Mouse (Mus musculus): Measurements from ENCODE around the gene Caln1. TPM values are rescaled to one million over a fixed set of nuclear protein-coding genes. Genes with fewer than 3 reads are reported as not detected.

The Caln1 gene
- polyA plus RNA-seq, 1 experiment from 2014 or later = 0.38 TPM

DNA sequence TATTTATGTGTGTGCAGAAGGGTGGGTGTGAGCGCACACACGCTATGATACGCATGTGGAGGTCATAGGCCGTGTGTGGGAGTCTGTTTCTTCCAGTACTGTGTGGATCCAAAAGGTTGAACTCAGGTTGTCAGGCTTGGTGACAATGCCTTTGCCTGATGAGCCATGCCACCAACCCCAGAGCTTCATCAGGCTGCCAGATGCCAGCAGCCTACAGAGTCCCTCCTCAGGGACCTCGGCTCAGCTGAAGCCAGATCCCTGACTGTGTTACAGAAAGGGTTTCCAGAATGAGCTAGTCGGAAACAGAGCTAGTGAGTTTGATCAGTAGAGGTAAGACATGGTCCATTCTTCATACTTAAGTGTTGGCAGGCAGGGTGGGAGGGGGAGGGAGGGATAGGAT, 25.9 kb downstream of the Caln1 start:
- ATAC-seq (replicated peaks; ENCODE audit: insufficient number of reproducible peaks, low FRiP score, low TSS enrichment, low read depth) (no peak), DNase-seq (ENCODE audit: low spot score) (no peak)
- no peak overlapping the region for H3K27ac ChIP-seq (replicated peaks; ENCODE audit: low read depth, low read length)
- no peaks in the 10 kb centered on the region for H3K9me3 ChIP-seq (replicated peaks; ENCODE audit: control insufficient read depth, low read length)
- WGBS = 74% methylated on average over 6 of the region's 6 CpGs
- no peaks in the 10 kb centered on the region for H3K36me3 ChIP-seq (replicated peaks; ENCODE audit: control insufficient read depth, insufficient read depth, low read depth, low read length)
- no peaks in the 10 kb centered on the region for H3K27me3 ChIP-seq (ENCODE audit: control insufficient read depth, insufficient read depth, low read length)
- no peak overlapping the region for H3K4me2 ChIP-seq (ENCODE audit: low read depth, low read length)
- no peak overlapping the region for H3K9ac ChIP-seq (replicated peaks; ENCODE audit: low read length)
- no peaks in the 10 kb centered on the region for H3K4me1 ChIP-seq (ENCODE audit: control insufficient read depth, insufficient read depth, low read length)
- H3K4me3 ChIP-seq (ENCODE audit: low read depth, low read length) = no peak overlapping the region

DNA sequence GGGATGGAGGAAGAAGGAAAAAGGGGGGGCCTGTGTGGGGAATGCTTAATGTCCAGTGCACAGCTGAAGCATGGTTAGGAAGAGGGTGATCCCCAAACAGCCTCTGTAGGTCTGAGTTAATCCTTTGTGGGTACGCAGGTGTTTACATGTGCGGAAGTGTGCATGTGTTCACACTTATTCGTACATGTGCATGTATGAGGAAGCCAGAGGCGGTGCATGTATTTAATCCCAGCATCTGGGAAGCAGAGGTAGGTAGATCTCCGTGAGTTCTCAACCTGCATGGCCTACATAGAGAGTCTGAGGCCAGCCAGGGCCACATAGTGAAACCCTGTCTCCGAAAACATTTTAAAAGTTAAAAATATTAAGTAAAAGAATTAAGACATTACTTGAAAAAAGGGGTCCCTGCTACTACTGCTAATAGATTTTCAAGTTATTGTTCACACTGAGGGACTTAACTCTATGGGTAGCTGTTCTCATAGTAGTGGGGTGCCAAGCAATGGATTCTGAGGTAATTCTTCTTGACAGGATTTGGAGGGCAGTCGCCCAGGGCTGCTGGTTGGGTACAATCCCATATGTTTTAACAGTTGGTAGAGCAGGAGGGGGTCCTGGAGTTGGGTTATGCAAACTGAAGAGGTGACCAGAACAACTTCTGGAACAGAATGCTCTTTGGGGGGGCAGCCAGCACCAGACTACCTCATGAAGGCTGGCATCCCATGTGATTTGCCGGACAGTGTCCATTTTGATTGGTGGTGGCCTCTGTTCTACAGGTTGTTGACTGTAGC, 31.1 kb downstream of the Caln1 start:
- Histone ChIP-seq H3K4me2 (ENCODE audit: low read depth, low read length) (no peak overlapping the region), H3K27ac (replicated peaks; ENCODE audit: low read depth, low read length) (no peak overlapping the region), H3K27me3 (ENCODE audit: control insufficient read depth, insufficient read depth, low read length) (no peaks in the 10 kb centered on the region), H3K9me3 (replicated peaks; ENCODE audit: control insufficient read depth, low read length) (no peaks in the 10 kb centered on the region), H3K4me1 (ENCODE audit: control insufficient read depth, insufficient read depth, low read length) (no peaks in the 10 kb centered on the region), H3K4me3 (ENCODE audit: low read depth, low read length) (no peak overlapping the region), H3K9ac (replicated peaks; ENCODE audit: low read length) (no peak overlapping the region), H3K36me3 (replicated peaks; ENCODE audit: control insufficient read depth, insufficient read depth, low read depth, low read length) (no peaks in the 10 kb centered on the region)
- no peak for ATAC-seq (replicated peaks; ENCODE audit: insufficient number of reproducible peaks, low FRiP score, low TSS enrichment, low read depth)
- 87% methylated on average over 8 of the region's 8 CpGs for WGBS
- no peak for DNase-seq (ENCODE audit: low spot score)

DNA sequence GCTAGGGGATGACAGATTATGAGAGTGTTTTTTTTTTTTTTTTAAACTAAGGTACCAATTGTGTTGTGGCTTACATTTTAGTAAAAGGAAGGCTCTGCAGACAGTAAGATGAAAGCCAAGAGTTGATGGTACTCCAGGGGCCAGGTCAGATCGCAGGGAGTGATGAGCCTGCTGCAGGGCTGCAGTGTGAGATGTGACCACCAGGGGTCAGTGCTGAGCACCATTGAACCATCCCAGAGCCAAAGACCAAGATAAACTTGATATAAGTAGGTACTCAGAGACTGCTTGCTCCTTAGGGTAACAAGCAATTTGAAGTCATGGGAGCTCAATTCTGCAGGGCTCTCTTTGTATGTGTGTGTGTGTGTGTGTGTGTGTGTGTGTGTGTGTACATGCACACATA, 35.9 kb downstream of the Caln1 start:
- H3K9ac ChIP-seq (replicated peaks; ENCODE audit: low read length) = no peak overlapping the region
- H3K4me2 ChIP-seq (ENCODE audit: low read depth, low read length) = no peak overlapping the region
- H3K27me3 ChIP-seq (ENCODE audit: control insufficient read depth, insufficient read depth, low read length) = no peaks in the 10 kb centered on the region
- peak; percentile 57 for DNase-seq (ENCODE audit: low spot score)
- no peak for ATAC-seq (replicated peaks; ENCODE audit: insufficient number of reproducible peaks, low FRiP score, low TSS enrichment, low read depth)
- H3K4me3 ChIP-seq (ENCODE audit: low read depth, low read length) = no peak overlapping the region
- no peaks in the 10 kb centered on the region for H3K4me1 ChIP-seq (ENCODE audit: control insufficient read depth, insufficient read depth, low read length)
- H3K36me3 ChIP-seq (replicated peaks; ENCODE audit: control insufficient read depth, insufficient read depth, low read depth, low read length) = no peaks in the 10 kb centered on the region
- WGBS = 42% methylated on average over 1 of the region's 1 CpGs
- H3K27ac ChIP-seq (replicated peaks; ENCODE audit: low read depth, low read length) = no peak overlapping the region
- no peaks in the 10 kb centered on the region for H3K9me3 ChIP-seq (replicated peaks; ENCODE audit: control insufficient read depth, low read length)

DNA sequence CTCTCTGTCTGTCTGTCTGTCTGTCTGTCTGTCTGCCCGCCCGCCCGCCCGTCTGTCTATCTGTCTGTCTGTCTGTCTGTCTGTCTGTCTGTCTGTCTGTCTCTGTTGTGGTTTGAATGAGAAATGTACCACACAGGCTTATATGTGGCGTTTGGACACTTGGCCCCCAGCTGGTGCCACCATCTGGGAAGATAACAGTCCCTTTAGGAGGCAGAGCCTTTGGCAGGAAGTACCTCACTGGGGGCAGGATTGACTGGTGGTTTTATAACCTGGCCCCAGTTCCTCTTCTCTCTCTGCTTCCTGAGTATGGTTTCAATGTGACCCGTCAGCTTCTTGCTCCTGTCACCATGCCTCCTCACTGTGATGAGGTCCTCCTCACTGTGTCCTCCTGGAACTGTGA, 40.5 kb downstream of the Caln1 start:
- Histone ChIP-seq H3K4me3 (ENCODE audit: low read depth, low read length) (no peak overlapping the region), H3K9me3 (replicated peaks; ENCODE audit: control insufficient read depth, low read length) (no peaks in the 10 kb centered on the region), H3K27ac (replicated peaks; ENCODE audit: low read depth, low read length) (no peak overlapping the region), H3K27me3 (ENCODE audit: control insufficient read depth, insufficient read depth, low read length) (no peaks in the 10 kb centered on the region), H3K4me2 (ENCODE audit: low read depth, low read length) (no peak overlapping the region), H3K9ac (replicated peaks; ENCODE audit: low read length) (no peak overlapping the region), H3K36me3 (replicated peaks; ENCODE audit: control insufficient read depth, insufficient read depth, low read depth, low read length) (no peaks in the 10 kb centered on the region), H3K4me1 (ENCODE audit: control insufficient read depth, insufficient read depth, low read length) (no peaks in the 10 kb centered on the region)
- no peak for DNase-seq (ENCODE audit: low spot score)
- ATAC-seq (replicated peaks; ENCODE audit: insufficient number of reproducible peaks, low FRiP score, low TSS enrichment, low read depth) = no peak
- WGBS = 91% methylated on average over 6 of the region's 6 CpGs

DNA sequence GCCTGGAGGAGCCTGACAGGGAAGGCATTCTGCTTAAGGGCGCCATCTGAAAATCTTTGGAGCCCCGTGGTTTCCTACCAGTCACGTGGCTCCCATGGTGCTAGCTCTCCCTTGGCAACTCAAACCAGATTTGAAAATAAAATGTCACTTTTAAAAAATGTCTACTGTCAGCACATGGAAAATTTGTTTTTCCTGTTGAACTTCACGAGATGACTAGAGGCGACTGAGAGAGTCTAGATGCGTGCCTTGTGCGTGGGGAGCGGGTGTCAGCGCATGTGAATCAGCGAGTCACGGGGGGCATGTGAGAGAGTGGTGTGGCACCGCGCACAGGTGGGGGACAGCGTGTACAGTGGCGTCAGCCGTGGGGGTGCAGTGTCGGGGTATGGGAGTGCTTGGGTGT, 42.3 kb downstream of the Caln1 start:
- Histone ChIP-seq H3K27me3 (ENCODE audit: control insufficient read depth, insufficient read depth, low read length) (no peaks in the 10 kb centered on the region), H3K9ac (replicated peaks; ENCODE audit: low read length) (no peak overlapping the region), H3K9me3 (replicated peaks; ENCODE audit: control insufficient read depth, low read length) (no peaks in the 10 kb centered on the region), H3K4me3 (ENCODE audit: low read depth, low read length) (no peak overlapping the region), H3K4me1 (ENCODE audit: control insufficient read depth, insufficient read depth, low read length) (no peaks in the 10 kb centered on the region), H3K36me3 (replicated peaks; ENCODE audit: control insufficient read depth, insufficient read depth, low read depth, low read length) (no peaks in the 10 kb centered on the region), H3K27ac (replicated peaks; ENCODE audit: low read depth, low read length) (no peak overlapping the region), H3K4me2 (ENCODE audit: low read depth, low read length) (no peak overlapping the region)
- DNase-seq (ENCODE audit: low spot score) (no peak), ATAC-seq (replicated peaks; ENCODE audit: insufficient number of reproducible peaks, low FRiP score, low TSS enrichment, low read depth) (no peak)
- 89% methylated on average over 17 of the region's 17 CpGs for WGBS

DNA sequence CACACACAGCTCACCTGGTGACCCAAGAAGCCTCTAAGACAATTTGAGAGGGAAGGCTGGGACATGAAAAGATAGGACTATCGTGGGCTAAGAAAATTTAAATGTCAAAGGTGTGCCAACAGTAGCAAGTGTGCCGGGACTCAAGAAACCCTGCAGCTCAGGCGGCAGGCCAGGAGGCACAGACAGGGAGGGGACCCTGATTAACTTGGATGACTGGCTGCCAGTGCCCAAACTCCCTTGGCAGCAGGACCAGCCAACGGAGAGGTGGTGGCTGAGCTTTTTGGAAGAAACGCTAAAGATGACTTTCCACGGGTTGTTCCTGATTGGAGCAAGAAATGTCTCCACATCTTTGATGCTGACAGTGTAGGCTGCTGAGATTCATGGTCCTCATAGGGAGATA, 78.2 kb downstream of the Caln1 start:
- DNase-seq (ENCODE audit: low spot score) (no peak), ATAC-seq (replicated peaks; ENCODE audit: insufficient number of reproducible peaks, low FRiP score, low TSS enrichment, low read depth) (no peak)
- 38% methylated on average over 6 of the region's 6 CpGs for WGBS
- Histone ChIP-seq H3K4me2 (ENCODE audit: low read depth, low read length) (no peak overlapping the region), H3K36me3 (replicated peaks; ENCODE audit: control insufficient read depth, insufficient read depth, low read depth, low read length) (no peaks in the 10 kb centered on the region), H3K4me1 (ENCODE audit: control insufficient read depth, insufficient read depth, low read length) (no peaks in the 10 kb centered on the region), H3K9ac (replicated peaks; ENCODE audit: low read length) (no peak overlapping the region), H3K4me3 (ENCODE audit: low read depth, low read length) (no peak overlapping the region), H3K27ac (replicated peaks; ENCODE audit: low read depth, low read length) (no peak overlapping the region), H3K27me3 (ENCODE audit: control insufficient read depth, insufficient read depth, low read length) (peaks cover 30% of the 10 kb centered on the region), H3K9me3 (replicated peaks; ENCODE audit: control insufficient read depth, low read length) (no peaks in the 10 kb centered on the region)

DNA sequence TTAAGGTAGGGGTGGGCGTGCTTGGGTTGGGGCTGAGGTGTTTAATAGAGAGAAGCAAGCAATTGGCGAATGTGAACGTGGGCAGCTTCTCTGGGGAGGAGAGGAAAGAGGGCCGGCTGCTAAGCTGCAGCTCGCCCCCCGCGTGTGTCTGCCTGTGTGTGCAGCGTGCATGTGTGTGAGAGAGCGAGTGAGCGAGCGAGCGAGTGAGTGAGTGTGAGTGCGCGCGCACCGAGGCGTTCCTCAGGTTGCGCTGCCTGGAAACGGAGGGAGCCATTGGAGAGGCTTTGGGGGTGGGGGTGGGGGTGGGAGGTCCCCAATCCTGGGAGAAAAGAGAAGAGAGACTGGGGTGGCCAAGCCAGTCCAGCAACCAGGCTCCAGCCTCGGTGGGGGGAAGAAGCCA, 79.2 kb downstream of the Caln1 start:
- H3K9me3 ChIP-seq (replicated peaks; ENCODE audit: control insufficient read depth, low read length) = no peaks in the 10 kb centered on the region
- H3K4me3 ChIP-seq (ENCODE audit: low read depth, low read length) = peak overlapping the region; percentile 38
- 1% methylated on average over 18 of the region's 20 CpGs for WGBS
- peak overlapping the region; percentile 97 for H3K4me2 ChIP-seq (ENCODE audit: low read depth, low read length)
- ATAC-seq (replicated peaks; ENCODE audit: insufficient number of reproducible peaks, low FRiP score, low TSS enrichment, low read depth) (0 out of 2 replicates have a peak, but pooled peaks have one; percentile 19), DNase-seq (ENCODE audit: low spot score) (peak; percentile 58)
- no peaks in the 10 kb centered on the region for H3K36me3 ChIP-seq (replicated peaks; ENCODE audit: control insufficient read depth, insufficient read depth, low read depth, low read length)
- peaks cover 30% of the 10 kb centered on the region for H3K27me3 ChIP-seq (ENCODE audit: control insufficient read depth, insufficient read depth, low read length)
- peak overlapping the region; percentile 51 for H3K9ac ChIP-seq (replicated peaks; ENCODE audit: low read length)
- H3K4me1 ChIP-seq (ENCODE audit: control insufficient read depth, insufficient read depth, low read length) = no peaks in the 10 kb centered on the region
- no peak overlapping the region for H3K27ac ChIP-seq (replicated peaks; ENCODE audit: low read depth, low read length)

DNA sequence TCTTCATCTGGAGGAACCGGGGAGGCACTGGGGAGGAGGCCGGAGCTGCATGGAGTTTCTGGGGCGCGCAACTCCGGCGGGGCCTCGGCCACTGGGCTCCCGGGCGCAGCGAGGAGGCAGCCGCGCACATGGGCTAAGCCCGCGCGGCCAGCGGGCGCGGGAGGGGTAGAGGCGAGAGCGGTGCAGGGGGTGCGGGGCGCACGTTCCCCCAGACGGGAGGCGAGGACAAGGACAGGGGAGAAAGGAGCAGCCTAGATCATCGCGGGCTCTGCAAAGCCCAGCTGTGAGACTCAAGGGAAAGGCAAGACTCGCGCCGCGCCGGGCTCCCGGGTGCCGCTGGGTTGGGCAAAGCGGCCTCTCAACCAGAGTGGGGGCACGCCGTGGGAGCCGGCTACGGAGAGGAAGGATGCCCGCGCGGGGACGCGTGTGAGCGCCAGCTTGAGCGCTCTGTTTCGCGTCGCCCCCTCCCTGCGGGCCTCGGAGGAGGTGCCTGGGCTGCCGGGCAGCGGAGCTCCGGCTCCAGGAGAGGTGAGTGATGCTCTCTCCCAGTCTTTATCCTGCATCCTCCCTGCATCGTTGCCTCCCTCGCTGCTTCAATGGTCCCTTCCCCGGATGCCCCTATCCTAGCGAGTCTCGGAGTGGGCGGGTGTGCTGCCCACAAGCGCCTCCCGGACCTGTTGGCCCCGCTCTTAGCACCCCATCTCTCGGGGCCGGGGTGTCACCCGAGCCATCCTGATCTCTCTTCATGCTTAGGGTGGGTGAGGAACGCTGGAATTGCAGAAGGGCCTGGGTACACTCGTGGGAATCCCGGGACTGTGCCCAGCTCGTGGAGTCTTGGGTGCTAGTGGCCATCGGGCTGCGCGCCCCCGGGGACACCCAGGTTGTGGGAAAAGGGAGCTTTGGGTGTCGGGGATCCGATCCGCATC, 79.9 kb downstream of the Caln1 start:
- peaks cover 30% of the 10 kb centered on the region for H3K27me3 ChIP-seq (ENCODE audit: control insufficient read depth, insufficient read depth, low read length)
- H3K27ac ChIP-seq (replicated peaks; ENCODE audit: low read depth, low read length) = no peak overlapping the region
- under 1% methylated on average over 63 of the region's 77 CpGs for WGBS

More for the DNA sequence above, 79.9 kb downstream of the Caln1 start:
- peak overlapping the region; percentile 38 for H3K4me3 ChIP-seq (ENCODE audit: low read depth, low read length)
- no peaks in the 10 kb centered on the region for H3K4me1 ChIP-seq (ENCODE audit: control insufficient read depth, insufficient read depth, low read length)
- H3K9ac ChIP-seq (replicated peaks; ENCODE audit: low read length) = peak overlapping the region; percentile 51
- H3K36me3 ChIP-seq (replicated peaks; ENCODE audit: control insufficient read depth, insufficient read depth, low read depth, low read length) = no peaks in the 10 kb centered on the region
- DNase-seq (ENCODE audit: low spot score) = peak; percentile 46
- peak overlapping the region; percentile 97 for H3K4me2 ChIP-seq (ENCODE audit: low read depth, low read length)
- H3K9me3 ChIP-seq (replicated peaks; ENCODE audit: control insufficient read depth, low read length) = no peaks in the 10 kb centered on the region
- ATAC-seq (replicated peaks; ENCODE audit: insufficient number of reproducible peaks, low FRiP score, low TSS enrichment, low read depth) = peak; percentile 49

Data from embryonic facial prominence, embryonic 11.5 days (tissue).